Mouse (Mus musculus): Measurements from ENCODE around the gene Tmem178b. TPM values are rescaled to one million over a fixed set of nuclear protein-coding genes. Genes with fewer than 3 reads are reported as not detected.

The Tmem178b gene
- polyA plus RNA-seq, 1 experiment = 0.11 TPM

DNA sequence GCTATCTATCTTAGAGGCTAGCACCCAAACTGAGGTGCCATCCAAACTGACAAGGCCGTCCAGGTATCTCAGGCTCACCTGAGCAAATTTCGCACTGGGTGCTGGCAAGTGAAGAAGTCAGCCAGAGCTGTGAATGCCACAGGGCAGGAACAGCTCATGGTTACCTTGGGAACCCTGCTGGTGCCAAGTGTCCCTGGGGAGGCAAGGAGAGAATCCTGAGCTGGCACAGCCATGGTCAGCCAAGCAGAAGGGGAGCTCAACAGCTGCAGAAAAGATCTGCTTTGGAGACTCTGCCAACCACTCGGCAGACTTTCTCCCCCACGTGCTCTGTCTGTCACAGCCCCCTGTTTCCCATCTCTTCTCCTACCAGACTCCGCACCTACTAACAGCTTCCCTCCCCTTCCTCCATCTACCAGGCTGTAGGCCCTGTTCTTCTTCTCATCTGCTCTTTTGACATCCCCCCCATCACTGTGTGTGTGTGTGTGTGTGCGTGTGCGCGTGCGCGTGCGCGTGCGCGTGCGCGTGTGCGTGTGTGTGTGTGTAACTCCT lies 374.4 kb downstream of the Tmem178b start:
- no peak for TF ChIP-seq CTCF (IDR thresholded peaks at IDR 0.05; ENCODE audit: extremely low read depth, insufficient read depth, insufficient read length, insufficient replicate concordance)
- TF ChIP-seq POLR2A (IDR thresholded peaks at IDR 0.05; ENCODE audit: low read depth, low read length) = no peak
- 95% methylated on average over 17 of the region's 17 CpGs for WGBS
- no peak overlapping the region for H3K27ac ChIP-seq (ENCODE audit: insufficient read depth, low read length)

DNA sequence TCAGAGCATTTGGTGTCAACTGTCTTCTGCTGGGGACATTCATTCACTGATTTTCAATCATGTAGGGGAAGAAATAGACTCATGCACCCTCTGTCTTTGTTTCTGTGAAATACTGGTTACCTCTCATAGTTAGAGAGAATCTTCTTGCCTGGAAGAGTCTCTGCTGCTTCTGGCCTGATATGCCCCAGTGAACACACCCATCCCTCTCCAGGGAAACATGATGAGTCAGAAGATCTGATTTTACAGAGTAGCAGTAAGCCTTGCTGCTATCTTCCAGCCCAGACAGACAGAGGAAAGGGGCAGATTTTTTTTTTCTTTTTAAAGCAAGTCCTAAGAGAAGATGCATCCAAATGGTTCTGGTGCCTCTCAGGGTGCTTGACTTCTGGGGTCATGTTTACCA lies 376.9 kb downstream of the Tmem178b start:
- TF ChIP-seq POLR2A (IDR thresholded peaks at IDR 0.05; ENCODE audit: low read depth, low read length) (no peak), CTCF (IDR thresholded peaks at IDR 0.05; ENCODE audit: extremely low read depth, insufficient read depth, insufficient read length, insufficient replicate concordance) (no peak)
- Histone ChIP-seq H3K27ac (ENCODE audit: insufficient read depth, low read length) (no peak overlapping the region), H3K27me3 (ENCODE audit: control insufficient read depth, insufficient read depth, low read length) (no peaks in the 10 kb centered on the region), H3K4me3 (ENCODE audit: extremely low read depth, insufficient read depth, insufficient read length) (no peak overlapping the region), H3K36me3 (ENCODE audit: control insufficient read depth, insufficient read depth, low read length) (no peaks in the 10 kb centered on the region), H3K4me1 (ENCODE audit: control insufficient read depth, insufficient read depth, insufficient read length) (no peaks in the 10 kb centered on the region)
- no peak for DNase-seq (ENCODE audit: low read depth in 1 of 2, low spot score in 2 of 2)

More for the DNA sequence above, 374.4 kb downstream of the Tmem178b start:
- Histone ChIP-seq H3K4me1 (ENCODE audit: control insufficient read depth, insufficient read depth, insufficient read length) (no peaks in the 10 kb centered on the region), H3K4me3 (ENCODE audit: extremely low read depth, insufficient read depth, insufficient read length) (no peak overlapping the region), H3K27me3 (ENCODE audit: control insufficient read depth, insufficient read depth, low read length) (no peaks in the 10 kb centered on the region), H3K36me3 (ENCODE audit: control insufficient read depth, insufficient read depth, low read length) (no peaks in the 10 kb centered on the region)
- no peak for DNase-seq (ENCODE audit: low read depth in 1 of 2, low spot score in 2 of 2)

DNA sequence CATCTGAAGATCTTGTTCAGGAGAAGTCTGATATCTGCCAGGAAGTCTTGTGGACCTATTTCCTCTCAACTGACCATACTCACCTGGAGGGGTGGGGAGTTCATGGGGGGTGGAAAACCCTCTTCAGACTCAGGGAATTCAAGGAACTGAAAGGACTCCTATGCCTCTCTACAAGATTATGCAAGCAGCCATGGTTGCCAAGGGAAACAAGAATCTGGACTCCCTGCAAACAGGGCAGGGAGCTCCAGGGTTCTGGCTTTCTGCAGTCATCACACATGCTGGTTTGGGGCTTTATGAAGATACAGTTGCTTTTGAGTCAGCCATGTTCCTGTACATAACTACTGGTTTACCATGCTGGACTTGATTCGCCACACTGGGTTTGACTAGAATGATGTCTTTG lies 390.6 kb downstream of the Tmem178b start:
- Histone ChIP-seq H3K27ac (ENCODE audit: insufficient read depth, low read length) (no peak overlapping the region), H3K4me3 (ENCODE audit: extremely low read depth, insufficient read depth, insufficient read length) (no peak overlapping the region), H3K36me3 (ENCODE audit: control insufficient read depth, insufficient read depth, low read length) (no peaks in the 10 kb centered on the region), H3K4me1 (ENCODE audit: control insufficient read depth, insufficient read depth, insufficient read length) (no peaks in the 10 kb centered on the region), H3K27me3 (ENCODE audit: control insufficient read depth, insufficient read depth, low read length) (no peaks in the 10 kb centered on the region)
- 94% methylated on average over 1 of the region's 1 CpGs for WGBS
- TF ChIP-seq CTCF (IDR thresholded peaks at IDR 0.05; ENCODE audit: extremely low read depth, insufficient read depth, insufficient read length, insufficient replicate concordance) (no peak), POLR2A (IDR thresholded peaks at IDR 0.05; ENCODE audit: low read depth, low read length) (no peak)
- no peak for DNase-seq (ENCODE audit: low read depth in 1 of 2, low spot score in 2 of 2)

DNA sequence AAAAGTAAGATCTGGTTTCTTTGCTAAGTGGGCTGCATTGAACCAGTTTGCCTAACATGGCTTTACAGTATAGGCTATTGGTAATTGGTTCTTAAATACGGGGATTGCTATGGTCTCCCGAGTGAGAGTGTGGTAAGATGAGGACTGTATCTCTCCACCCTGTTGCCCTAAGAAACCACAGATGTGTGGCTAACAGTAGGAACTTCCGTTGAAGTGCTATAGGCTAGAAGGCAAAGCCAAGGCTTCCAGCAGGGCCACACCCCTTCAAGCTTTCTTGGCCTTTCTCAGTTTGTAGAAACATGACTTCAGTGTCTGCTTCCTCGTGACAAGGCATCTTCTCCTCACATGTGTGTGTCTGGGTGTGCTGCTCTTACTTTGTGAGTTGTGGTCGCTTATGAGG lies 427.6 kb downstream of the Tmem178b start:
- TF ChIP-seq POLR2A (IDR thresholded peaks at IDR 0.05; ENCODE audit: low read depth, low read length) (no peak), CTCF (IDR thresholded peaks at IDR 0.05; ENCODE audit: extremely low read depth, insufficient read depth, insufficient read length, insufficient replicate concordance) (no peak)
- no peaks in the 10 kb centered on the region for H3K4me1 ChIP-seq (ENCODE audit: control insufficient read depth, insufficient read depth, insufficient read length)
- no peak for DNase-seq (ENCODE audit: low read depth in 1 of 2, low spot score in 2 of 2)
- no peaks in the 10 kb centered on the region for H3K36me3 ChIP-seq (ENCODE audit: control insufficient read depth, insufficient read depth, low read length)
- no peak overlapping the region for H3K27ac ChIP-seq (ENCODE audit: insufficient read depth, low read length)
- 55% methylated on average over 5 of the region's 5 CpGs for WGBS
- H3K4me3 ChIP-seq (ENCODE audit: extremely low read depth, insufficient read depth, insufficient read length) = no peak overlapping the region
- no peaks in the 10 kb centered on the region for H3K27me3 ChIP-seq (ENCODE audit: control insufficient read depth, insufficient read depth, low read length)

DNA sequence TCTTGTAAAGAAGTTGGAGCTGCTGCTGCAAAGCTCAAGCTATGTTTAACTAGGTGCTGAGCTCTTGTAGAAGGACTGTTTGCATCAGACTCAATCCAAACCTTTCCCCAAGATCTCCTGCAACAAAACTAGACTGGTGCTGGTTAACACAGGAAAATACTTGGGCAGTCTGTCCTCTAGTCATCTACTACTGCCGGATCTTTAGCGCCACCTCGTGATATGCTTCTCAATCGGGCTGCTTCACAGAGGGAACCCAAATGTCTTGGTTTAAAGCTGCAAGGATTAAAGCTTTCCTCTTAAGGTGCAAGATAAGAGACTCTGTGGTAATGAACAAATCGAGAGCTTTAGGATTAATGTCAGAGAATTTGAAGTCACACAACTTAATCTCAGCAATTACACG lies 430.3 kb downstream of the Tmem178b start:
- TF ChIP-seq POLR2A (IDR thresholded peaks at IDR 0.05; ENCODE audit: low read depth, low read length) = no peak
- TF ChIP-seq CTCF (IDR thresholded peaks at IDR 0.05; ENCODE audit: extremely low read depth, insufficient read depth, insufficient read length, insufficient replicate concordance) = no peak
- no peak overlapping the region for H3K27ac ChIP-seq (ENCODE audit: insufficient read depth, low read length)
- 19% methylated on average over 6 of the region's 6 CpGs for WGBS
- H3K4me3 ChIP-seq (ENCODE audit: extremely low read depth, insufficient read depth, insufficient read length) = no peak overlapping the region
- no peaks in the 10 kb centered on the region for H3K4me1 ChIP-seq (ENCODE audit: control insufficient read depth, insufficient read depth, insufficient read length)
- no peaks in the 10 kb centered on the region for H3K36me3 ChIP-seq (ENCODE audit: control insufficient read depth, insufficient read depth, low read length)
- DNase-seq (ENCODE audit: low read depth in 1 of 2, low spot score in 2 of 2) = no peak
- no peaks in the 10 kb centered on the region for H3K27me3 ChIP-seq (ENCODE audit: control insufficient read depth, insufficient read depth, low read length)

Other genes starting within 250 kb of the Tmem178b start
- 4.5 and 6.4 TPM in 2 replicates for gene Braf, start 147.8 kb upstream of the Tmem178b start, polyA plus RNA-seq (2012; rRNA removed)
- 20.6 and 25.9 TPM in 2 replicates for gene Mrps33, start 62.3 kb upstream of the Tmem178b start, polyA plus RNA-seq (2012; rRNA removed)